Mouse (Mus musculus): ENCODE results near the gene Olfr1044.
"Not testable (repeated sequence)": the region's sequence is repeated elsewhere in the genome, so short reads cannot be mapped to it uniquely, and the experiment has no call there.

Gene Olfr1044

GRCm38 (mm10) chr2:86177720-86178119, at the start of gene Olfr1044:
Gene Olfr1044, minus strand, starts transcription at chr2:86177820.
- DNase-seq = no peak

DNA sequence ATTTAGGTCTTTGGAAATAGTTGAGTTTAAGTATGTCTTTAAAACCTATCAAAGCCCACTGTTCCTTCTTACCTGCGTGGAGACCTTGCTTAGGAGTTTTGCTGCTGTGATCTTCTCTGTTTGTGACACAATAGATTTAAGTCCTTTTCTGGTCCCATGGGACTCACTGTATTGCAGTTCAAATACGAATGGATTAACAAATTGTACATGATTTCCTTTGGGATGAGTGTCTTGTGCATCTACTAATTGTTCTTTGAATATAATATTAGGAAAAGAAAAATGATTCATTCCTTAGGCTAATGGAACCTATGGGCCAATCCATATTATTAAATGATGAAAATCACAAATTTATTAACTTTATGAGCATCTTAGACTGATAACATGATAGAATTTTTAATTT, 41.6 kb upstream of the Olfr1044 start, which contains the start of gene Olfr1046:
Gene Olfr1046 (minus strand): TSS at position 101 of the 400 bp plus-strand sequence.
- no peak for DNase-seq

DNA sequence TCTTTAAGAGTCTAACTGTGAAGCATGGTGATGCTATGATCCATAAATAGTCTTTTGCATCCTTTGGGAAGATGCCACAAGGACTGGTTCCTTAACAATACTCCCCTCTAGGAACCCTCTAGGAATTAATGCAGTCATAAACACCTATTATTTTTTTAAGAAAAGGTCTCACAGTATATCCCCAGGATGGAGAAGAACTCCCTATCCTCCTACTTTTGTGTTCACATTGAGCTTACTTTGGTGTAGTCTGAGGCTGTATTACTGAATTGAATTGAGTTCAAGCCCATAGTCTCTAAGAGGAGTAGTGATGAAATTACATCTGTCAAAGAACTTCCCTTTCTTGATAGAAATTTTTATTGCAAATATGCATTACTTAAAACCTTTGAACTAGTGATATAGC, 25.3 kb upstream of the Olfr1044 start, which contains the start of gene Olfr1045:
Gene Olfr1045 (minus strand): TSS at position 101 of the 400 bp plus-strand sequence.
- no peak for DNase-seq

- DNase-seq = no peak
Observed at GRCm38 (mm10) chr2:86195863-86196262, 18.2 kb upstream of the Olfr1044 start.

- no peak for DNase-seq
Observed at GRCm38 (mm10) chr2:86185583-86185982, 8.0 kb upstream of the Olfr1044 start, which contains the start of gene Olfr52. Gene Olfr52, minus strand, starts transcription at chr2:86185683.

- DNase-seq = no peak
Observed at GRCm38 (mm10) chr2:86179950-86180349, 2.3 kb upstream of the Olfr1044 start.

GRCm38 (mm10) chr2:86175422-86175821, 2.2 kb downstream of the Olfr1044 start:
- not testable (repeated sequence) for DNase-seq

DNA sequence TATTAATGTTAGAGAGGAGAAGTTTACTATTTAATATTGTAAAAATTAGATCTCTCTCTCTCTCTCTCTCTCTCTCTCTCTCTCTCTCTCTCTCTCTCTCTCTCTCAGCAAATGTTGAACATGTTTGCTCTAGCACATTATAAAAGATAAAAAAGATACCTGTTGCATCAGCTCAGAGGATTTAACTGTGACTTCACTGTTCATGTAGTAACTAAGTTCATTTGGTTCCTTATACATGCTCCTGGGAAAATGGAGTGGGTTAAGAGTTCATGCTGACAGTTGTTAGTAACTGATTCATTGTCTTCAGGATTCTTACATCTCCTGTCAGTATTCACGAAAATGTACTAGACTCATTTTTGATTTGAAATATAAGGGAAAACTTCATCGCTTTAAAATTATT, 10.2 kb downstream of the Olfr1044 start, which contains the start of gene Olfr1043:
Gene Olfr1043 (minus strand): TSS at position 101 of the 400 bp plus-strand sequence.
- no peak for DNase-seq

DNA sequence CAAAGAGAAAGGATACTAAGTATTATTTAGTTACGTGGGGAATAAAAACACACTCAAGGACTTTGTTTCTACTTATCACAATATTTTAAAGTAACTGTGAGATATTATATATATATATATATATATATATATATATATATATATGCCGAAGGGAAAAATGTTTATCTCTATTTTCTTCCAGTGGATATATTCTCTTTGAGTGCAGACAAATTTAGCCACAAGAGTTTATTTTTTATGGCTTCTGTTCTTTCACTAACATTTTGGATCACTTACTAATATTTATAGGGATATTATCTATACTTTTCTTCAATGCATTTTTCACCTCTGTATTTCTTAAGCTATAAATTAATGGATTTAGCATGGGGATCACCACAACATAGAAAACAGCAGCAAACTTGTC, 15.9 kb downstream of the Olfr1044 start, which contains the start of gene Olfr1042:
Gene Olfr1042 (minus strand): TSS at position 101 of the 400 bp plus-strand sequence.
- DNase-seq = no peak

DNA sequence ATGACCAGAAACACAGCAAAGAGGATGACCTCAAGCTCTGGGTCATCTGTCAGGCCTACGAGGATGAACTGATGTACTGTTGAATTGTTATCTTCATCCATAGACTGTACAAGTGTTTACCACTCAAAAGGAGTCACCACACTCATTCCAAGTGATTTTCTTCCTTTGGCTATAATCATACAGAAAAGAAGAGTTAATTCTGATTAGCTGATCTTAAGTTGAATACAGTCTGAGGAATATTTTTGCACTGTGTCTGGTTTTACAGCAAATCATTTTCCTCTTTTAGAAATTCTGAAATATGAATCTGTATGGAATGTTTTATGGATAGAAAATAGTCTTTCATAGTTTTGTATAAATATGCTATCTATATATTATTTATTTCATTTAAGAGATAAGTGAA, 31.0 kb downstream of the Olfr1044 start, which contains the start of gene Olfr1040:
Gene Olfr1040 (minus strand): TSS at position 101 of the 400 bp plus-strand sequence.
- DNase-seq = no peak

DNA sequence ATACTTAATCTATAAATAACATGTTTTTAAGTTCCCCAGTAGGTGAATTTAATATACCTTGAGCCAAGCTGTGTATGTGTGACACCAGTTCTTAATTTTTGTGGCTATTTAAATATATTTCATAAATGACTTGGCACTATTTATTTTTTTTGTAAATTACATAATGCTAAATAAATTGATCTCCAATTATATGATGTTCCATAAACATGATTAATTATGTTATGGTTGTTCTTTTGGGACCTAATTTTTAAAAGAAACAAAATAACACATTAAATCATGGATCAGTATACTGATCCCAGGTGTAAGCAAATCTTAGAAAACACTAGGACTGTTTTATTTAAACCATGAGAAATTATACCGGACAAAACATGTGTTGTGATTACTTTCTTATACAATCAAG, 41.8 kb downstream of the Olfr1044 start, which contains the start of gene Olfr1039:
Gene Olfr1039 (minus strand): TSS at position 101 of the 400 bp plus-strand sequence.
- DNase-seq = no peak
